Mouse (Mus musculus) embryo, embryonic 10 days (tissue): ENCODE measurements at regions not wholly inside any gene's neighbourhood (a gene's known extent, or its start where the extent isn't known, plus 50 kb on each side); places are given as distances from the start of the nearest gene placed in this dataset.
"Not testable (repeated sequence)": the region's sequence is repeated elsewhere in the genome, so short reads cannot be mapped to it uniquely, and the experiment has no call there.

Experiments used
- DNase-seq: peaks from one replicate; pipeline ENCODE4 v3.0.0-alpha.2; 2015; ENCODE audit warnings: low spot score

GRCm38 (mm10) chr1:164543045-164543803 lies 85.1 kb upstream of the Atp1b1 start:
- no peak for DNase-seq

GRCm38 (mm10) chr1:164541711-164542110 lies 83.6 kb upstream of the Atp1b1 start:
- DNase-seq = no peak

- no peak for DNase-seq
Observed at GRCm38 (mm10) chr1:164538304-164539043, 80.3 kb upstream of the Atp1b1 start.

GRCm38 (mm10) chr1:164537324-164537948 lies 79.3 kb upstream of the Atp1b1 start:
- DNase-seq = no peak

- DNase-seq = no peak
Observed at GRCm38 (mm10) chr1:164532196-164532595, 74.0 kb upstream of the Atp1b1 start.

- DNase-seq = no peak
Observed at GRCm38 (mm10) chr1:164531741-164532140, 73.6 kb upstream of the Atp1b1 start.

GRCm38 (mm10) chr1:164526748-164527147 lies 68.6 kb upstream of the Atp1b1 start:
- no peak for DNase-seq

GRCm38 (mm10) chr1:164522377-164523150 lies 64.4 kb upstream of the Atp1b1 start:
- no peak for DNase-seq

- no peak for DNase-seq
Observed at GRCm38 (mm10) chr1:164521371-164522130, 63.4 kb upstream of the Atp1b1 start.

GRCm38 (mm10) chr1:164518866-164519265 lies 60.7 kb upstream of the Atp1b1 start:
- no peak for DNase-seq

- DNase-seq = no peak
Observed at GRCm38 (mm10) chr1:164518308-164518707, 60.2 kb upstream of the Atp1b1 start.

GRCm38 (mm10) chr1:164517362-164517761 lies 59.2 kb upstream of the Atp1b1 start:
- DNase-seq = not testable (repeated sequence)

- no peak for DNase-seq
Observed at GRCm38 (mm10) chr1:164511628-164512385, 53.7 kb upstream of the Atp1b1 start.

- DNase-seq = no peak
Observed at GRCm38 (mm10) chr1:164509226-164509625, 51.1 kb upstream of the Atp1b1 start.

GRCm38 (mm10) chr1:164508556-164508955 lies 50.4 kb upstream of the Atp1b1 start:
- no peak for DNase-seq

GRCm38 (mm10) chr1:164508106-164508505 lies 50.0 kb upstream of the Atp1b1 start:
- peak; percentile 16 for DNase-seq
